Mouse (Mus musculus): ENCODE data around the gene 1810037I17Rik.

1810037I17Rik gene

GRCm38 (mm10) chr3:122924009-122924914 is at the start of gene 1810037I17Rik:
Gene 1810037I17Rik (plus strand): TSS chr3:122924203.
- peak; percentile 63 for DNase-seq (ENCODE audit: extremely low spot score, low read depth, low spot score)

GRCm38 (mm10) chr3:122876870-122877269 is 47.1 kb upstream of the 1810037I17Rik start:
- no peak for DNase-seq (ENCODE audit: extremely low spot score, low read depth, low spot score)

- no peak for DNase-seq (ENCODE audit: extremely low spot score, low read depth, low spot score)
Observed at GRCm38 (mm10) chr3:122877543-122877942, 46.5 kb upstream of the 1810037I17Rik start.

- no peak for DNase-seq (ENCODE audit: extremely low spot score, low read depth, low spot score)
Observed at GRCm38 (mm10) chr3:122878705-122879315, 45.2 kb upstream of the 1810037I17Rik start.

- no peak for DNase-seq (ENCODE audit: extremely low spot score, low read depth, low spot score)
Observed at GRCm38 (mm10) chr3:122887505-122888301, 36.3 kb upstream of the 1810037I17Rik start.

- DNase-seq (ENCODE audit: extremely low spot score, low read depth, low spot score): no peak
Observed at GRCm38 (mm10) chr3:122888371-122888819, 35.6 kb upstream of the 1810037I17Rik start.

- DNase-seq (ENCODE audit: extremely low spot score, low read depth, low spot score): no peak
Observed at GRCm38 (mm10) chr3:122894772-122895171, 29.2 kb upstream of the 1810037I17Rik start, which contains the start of gene Fabp2. Gene Fabp2 (plus strand): TSS chr3:122895072.

GRCm38 (mm10) chr3:122895189-122895731 is 28.7 kb upstream of the 1810037I17Rik start:
- no peak for DNase-seq (ENCODE audit: extremely low spot score, low read depth, low spot score)

GRCm38 (mm10) chr3:122898254-122898653 is 25.7 kb upstream of the 1810037I17Rik start:
- DNase-seq (ENCODE audit: extremely low spot score, low read depth, low spot score): no peak

GRCm38 (mm10) chr3:122903746-122904433 is 20.1 kb upstream of the 1810037I17Rik start:
- peak; percentile 46 for DNase-seq (ENCODE audit: extremely low spot score, low read depth, low spot score)

- no peak for DNase-seq (ENCODE audit: extremely low spot score, low read depth, low spot score)
Observed at GRCm38 (mm10) chr3:122907841-122908240, 16.2 kb upstream of the 1810037I17Rik start.

- DNase-seq (ENCODE audit: extremely low spot score, low read depth, low spot score): no peak
Observed at GRCm38 (mm10) chr3:122915493-122915892, 8.5 kb upstream of the 1810037I17Rik start.

- DNase-seq (ENCODE audit: extremely low spot score, low read depth, low spot score): no peak
Observed at GRCm38 (mm10) chr3:122916191-122916680, 7.8 kb upstream of the 1810037I17Rik start.

- DNase-seq (ENCODE audit: extremely low spot score, low read depth, low spot score): no peak
Observed at GRCm38 (mm10) chr3:122918672-122919071, 5.3 kb upstream of the 1810037I17Rik start.

GRCm38 (mm10) chr3:122919260-122919659 is 4.7 kb upstream of the 1810037I17Rik start, which contains the start of gene Gm10959:
Gene Gm10959 (minus strand): TSS chr3:122919360.
- DNase-seq (ENCODE audit: extremely low spot score, low read depth, low spot score): no peak

- DNase-seq (ENCODE audit: extremely low spot score, low read depth, low spot score): no peak
Observed at GRCm38 (mm10) chr3:122920572-122921435, 3.2 kb upstream of the 1810037I17Rik start.

GRCm38 (mm10) chr3:122921676-122922527 is 2.1 kb upstream of the 1810037I17Rik start:
- DNase-seq (ENCODE audit: extremely low spot score, low read depth, low spot score): no peak

- no peak for DNase-seq (ENCODE audit: extremely low spot score, low read depth, low spot score)
Observed at GRCm38 (mm10) chr3:122923147-122923546, 856 bp upstream of the 1810037I17Rik start.

All from hindlimb bud, embryonic 11.5 days (tissue).